Mouse (Mus musculus): ENCODE data around the gene Slc25a17. TPM values are rescaled to one million over a fixed set of nuclear protein-coding genes. Genes with fewer than 3 reads are reported as not detected.
A peak's percentile ranks its signal among the peaks of the same experiment; 100 is the strongest.

Slc25a17 gene
- total RNA-seq (2021) = 10 to 100 TPM; 15.7 to 18.0 TPM

DNA sequence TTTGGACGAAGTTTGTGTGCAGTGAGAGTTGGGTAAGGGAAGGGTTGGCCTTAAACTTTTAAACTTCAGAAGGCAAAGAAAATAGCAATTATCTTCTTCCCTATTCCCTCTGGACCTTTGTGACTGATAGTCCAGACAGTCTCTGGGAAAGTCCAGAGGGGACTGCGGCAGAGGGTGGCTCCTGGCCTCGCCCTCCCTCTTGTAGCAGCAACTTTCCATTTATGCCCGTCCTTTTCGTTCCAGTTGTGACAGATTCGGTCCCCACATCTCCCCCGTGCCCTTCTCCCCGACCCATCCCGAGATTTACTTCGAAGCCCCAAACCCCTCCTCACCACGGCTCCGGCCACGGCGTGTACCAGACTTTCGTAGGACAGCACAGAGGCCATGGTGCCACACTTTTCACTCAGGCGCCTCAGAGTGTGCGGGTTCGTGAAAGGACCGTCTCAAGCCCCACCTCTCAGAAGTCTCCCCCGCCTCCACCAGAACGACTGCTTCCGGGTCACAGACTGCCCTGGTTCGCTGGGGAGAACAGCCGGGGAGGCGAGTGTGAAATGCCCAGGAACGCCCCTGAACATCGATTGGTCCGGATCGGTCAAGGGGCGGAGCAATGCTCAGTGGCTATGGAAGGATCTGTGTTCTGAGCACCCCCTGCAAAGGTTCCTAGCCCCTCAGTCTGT is at the start of gene Slc25a17:
Gene Slc25a17, minus strand, starts transcription at position 468 of the 677 bp plus-strand sequence.
- peak; percentile 92 to 93 for DNase-seq
- intact Hi-C loops (cut with DNase I) = loop anchor here (2.0 kb wide), 1 partner anchor 38 kb away; no protein-coding TSS in a partner anchor

DNA sequence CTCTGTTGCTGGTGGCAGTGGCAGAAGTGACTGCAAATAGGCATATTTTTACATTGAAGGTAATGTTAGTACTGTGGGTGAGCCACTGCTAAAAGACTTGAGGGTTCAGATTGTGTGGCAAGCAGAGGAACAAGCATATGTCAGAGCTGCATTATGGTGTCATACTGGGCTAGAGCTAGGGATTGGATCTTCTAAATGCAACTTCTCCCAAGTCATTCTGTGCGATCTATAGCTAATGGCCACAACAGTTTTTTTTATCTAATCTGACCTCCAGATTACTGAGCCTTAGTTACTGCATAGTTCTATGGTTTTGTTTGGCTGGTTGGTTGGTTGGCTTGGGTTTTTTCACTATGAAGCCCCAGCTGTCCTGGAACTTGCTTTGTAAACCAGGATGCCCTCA is 47.6 kb upstream of the Slc25a17 start, which contains the start of gene Dnajb7:
Gene Dnajb7, minus strand, starts transcription at position 101 of the 400 bp plus-strand sequence.
- intact Hi-C loops (cut with DNase I) = no loop called here

DNA sequence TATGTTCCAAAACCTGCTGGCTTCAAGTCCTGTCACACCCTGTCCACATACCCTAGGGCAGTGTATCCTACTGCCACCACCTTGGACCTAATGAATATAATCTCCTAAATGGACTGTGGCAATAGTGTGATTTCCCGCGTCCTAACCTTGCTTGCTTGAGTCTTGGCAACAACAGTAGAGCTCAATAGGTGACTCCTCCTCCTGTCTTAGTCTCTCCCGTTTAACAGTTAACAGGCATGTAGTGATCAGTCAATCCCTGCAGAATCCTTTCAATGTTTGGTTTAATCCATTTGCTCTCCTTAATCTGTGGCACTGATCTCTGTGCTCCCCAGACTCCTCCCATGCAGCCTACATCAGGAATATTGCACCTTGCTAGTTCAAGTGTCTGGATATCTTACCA is 44.4 kb upstream of the Slc25a17 start:
- intact Hi-C loops (cut with DNase I) = no loop called here
- DNase-seq = no peak

More for the DNA sequence above, 47.6 kb upstream of the Slc25a17 start, which contains the start of gene Dnajb7:
- no peak for DNase-seq

DNA sequence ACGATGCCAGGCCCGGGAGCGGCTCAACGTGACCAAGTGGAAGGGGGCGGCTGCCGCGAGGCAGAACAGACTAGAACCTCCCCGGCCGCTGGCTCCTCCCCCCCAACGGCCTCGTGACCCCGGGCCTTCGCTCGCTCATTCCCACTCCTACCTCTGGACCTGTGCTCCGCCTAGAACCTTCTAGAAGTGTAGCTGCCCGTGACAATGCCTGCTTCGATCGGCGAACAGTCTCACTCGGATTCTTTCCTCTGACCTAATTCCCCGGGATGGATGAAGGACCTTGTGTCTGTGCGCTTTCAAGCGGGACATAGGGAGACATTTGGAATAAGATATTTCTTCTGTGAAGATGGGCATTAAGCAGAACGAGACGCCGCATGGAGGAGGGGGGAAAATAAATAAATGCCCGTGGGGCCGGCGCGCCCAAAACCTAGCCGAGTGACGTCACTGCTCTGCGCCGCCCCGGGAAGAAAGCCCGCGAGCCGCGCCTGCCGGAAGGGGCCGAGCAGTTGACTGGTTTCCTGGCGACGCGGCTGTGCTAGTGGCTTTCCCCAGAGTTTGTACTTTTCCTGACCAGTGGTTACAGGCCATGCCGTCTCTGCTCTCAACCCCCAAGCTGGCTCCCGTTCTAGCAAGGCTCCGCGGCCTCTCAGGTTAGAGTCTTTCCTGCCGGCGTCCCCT is 39.2 kb upstream of the Slc25a17 start, which contains the start of the genes St13 and Xpnpep3:
Gene St13, minus strand, starts transcription at position 440 of the 678 bp plus-strand sequence.
Gene Xpnpep3, plus strand, starts transcription at position 501 of the 678 bp plus-strand sequence.
- DNase-seq = peak; percentile 99 to 100
- intact Hi-C loops (cut with DNase I) = loop anchor here (2.0 kb wide), 3 partner anchors 39 to 185 kb away; partner anchors contain the start of genes Ep300, Rbx1 and Slc25a17

DNA sequence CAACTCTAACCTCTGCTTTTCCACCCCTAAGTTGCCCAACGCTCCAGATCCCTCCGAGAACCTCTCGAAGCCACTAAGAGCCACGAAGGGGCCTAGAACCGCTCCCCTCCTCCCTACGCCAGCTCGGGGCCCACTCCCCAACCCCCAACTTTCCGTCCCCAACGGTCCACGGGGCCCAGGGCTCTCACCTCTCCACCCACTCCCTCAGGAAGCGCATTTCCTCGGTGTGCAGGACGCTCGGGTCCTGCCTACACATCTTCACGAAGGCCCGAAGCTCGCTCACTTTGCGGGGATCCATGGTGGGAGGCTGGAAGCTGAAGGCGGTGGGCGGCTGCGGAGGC is 38.7 kb upstream of the Slc25a17 start:
- intact Hi-C loops (cut with DNase I) = loop anchor here (2.0 kb wide), 3 partner anchors 38 to 186 kb away; partner anchors contain the start of genes Ep300, Rbx1 and Slc25a17
- no peak for DNase-seq

DNA sequence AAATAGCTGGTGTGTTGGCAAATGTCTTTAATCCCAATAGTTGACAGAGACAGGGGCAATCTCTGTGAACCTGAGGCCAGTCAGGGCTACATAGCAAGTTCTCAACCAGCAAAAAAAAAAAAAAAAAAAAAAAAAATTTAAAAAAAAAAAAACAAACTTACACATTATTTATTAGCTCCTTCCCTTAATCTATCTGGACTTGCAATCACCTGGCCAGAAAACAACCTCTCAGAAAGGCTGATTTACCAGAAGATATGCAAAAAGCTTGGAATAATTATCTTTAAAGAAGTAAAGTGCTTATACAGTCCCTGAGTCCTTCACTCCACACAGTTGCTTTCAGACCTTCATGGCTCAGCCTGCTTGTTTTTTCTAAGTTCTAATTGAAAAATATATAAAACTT is 37.6 kb upstream of the Slc25a17 start:
- DNase-seq = no peak
- intact Hi-C loops (cut with DNase I) = loop anchor here (2.0 kb wide), 3 partner anchors 37 to 187 kb away; partner anchors contain the start of genes Ep300, Rbx1 and Slc25a17

DNA sequence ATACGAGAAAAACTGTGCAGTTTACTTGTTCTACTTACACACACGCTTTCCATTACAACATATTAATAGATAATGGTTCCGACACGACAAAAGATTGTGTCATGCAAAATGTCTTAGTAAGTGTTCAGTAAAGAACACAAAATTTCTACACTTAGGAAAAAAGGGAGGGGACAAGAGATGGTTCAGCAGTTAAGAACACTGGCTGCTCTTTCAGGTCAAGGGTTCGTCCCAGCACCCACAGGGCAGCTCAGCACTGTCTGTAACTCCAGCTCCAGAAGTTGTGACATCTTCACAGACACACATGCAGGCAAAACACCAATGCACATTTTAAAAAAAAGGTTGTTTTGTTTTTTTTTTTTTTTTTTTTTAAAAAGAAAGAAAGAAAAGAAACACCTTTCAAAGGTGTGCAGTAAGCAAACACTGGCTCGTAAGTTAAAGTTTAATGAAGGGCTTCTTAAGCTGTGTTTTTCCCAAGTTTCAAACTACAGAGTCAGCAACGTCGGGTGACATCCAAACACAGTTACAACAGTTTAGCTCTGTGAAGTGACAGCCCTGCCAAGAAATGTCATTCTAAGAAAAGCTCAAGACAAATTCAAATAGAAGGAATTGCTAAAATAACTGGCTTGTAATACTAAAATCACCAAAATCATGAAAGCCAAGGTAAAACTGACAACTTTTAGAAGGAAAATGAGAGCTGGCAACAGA is 33.8 kb upstream of the Slc25a17 start:
- no peak for DNase-seq
- intact Hi-C loops (cut with DNase I) = no loop called here

DNA sequence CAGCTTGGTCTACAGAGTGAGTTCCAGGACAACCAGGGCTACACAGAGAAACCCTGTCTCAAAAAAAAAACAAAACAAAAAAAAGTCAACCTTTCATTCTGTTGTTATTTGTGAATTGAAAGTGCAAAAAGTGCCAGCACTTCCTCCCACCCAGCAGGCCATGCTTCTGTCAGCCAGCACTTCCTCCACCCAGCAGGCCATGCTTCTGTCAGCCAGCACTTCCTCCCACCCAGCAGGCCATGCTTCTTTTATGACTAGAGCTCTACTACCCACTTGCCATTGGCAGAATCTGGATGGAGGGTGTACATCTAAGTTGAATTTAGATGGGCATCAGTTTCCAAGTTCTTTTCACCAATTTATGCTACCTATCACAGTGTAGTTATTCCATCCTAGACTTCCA is 32.4 kb upstream of the Slc25a17 start:
- intact Hi-C loops (cut with DNase I) = no loop called here
- peak; percentile 8 to 10 for DNase-seq

DNA sequence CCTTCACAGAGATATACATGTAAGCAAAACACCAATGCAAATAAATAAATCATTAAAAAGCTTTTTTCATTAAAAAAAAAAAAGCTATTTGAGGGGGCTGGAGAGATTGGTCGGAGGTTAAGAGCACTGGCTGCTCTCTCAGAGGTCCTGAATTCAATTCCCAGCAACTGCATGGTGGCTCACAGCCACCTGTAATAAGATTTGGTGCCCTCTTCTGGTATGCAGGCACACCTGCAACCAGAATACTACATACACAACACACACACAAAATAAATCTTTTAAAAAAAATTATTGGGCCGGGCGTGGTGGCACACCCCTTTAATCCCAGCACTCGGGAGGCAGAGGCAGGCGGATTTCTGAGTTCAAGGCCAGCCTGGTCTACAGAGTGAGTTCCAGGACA is 25.7 kb upstream of the Slc25a17 start:
- intact Hi-C loops (cut with DNase I) = no loop called here
- no peak for DNase-seq

DNA sequence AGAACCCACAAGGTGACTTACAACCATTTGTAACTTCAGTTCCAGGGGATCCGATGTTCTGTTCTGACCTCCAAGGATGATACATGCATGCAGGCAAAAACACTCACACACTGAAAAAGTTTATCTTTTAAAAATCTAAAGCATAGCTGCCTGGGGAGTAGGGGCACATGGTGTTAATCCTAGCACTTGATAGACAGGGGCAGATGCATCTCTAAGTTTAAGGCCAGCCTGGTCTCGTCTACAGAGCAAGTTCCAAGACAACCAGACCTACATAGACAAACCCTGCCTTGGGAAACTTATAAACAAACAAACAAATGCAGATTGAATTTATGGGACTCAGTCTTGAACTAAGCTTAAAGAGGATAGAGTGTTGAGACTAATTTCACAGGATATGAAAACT is 18.2 kb upstream of the Slc25a17 start:
- intact Hi-C loops (cut with DNase I) = no loop called here
- DNase-seq = no peak

DNA sequence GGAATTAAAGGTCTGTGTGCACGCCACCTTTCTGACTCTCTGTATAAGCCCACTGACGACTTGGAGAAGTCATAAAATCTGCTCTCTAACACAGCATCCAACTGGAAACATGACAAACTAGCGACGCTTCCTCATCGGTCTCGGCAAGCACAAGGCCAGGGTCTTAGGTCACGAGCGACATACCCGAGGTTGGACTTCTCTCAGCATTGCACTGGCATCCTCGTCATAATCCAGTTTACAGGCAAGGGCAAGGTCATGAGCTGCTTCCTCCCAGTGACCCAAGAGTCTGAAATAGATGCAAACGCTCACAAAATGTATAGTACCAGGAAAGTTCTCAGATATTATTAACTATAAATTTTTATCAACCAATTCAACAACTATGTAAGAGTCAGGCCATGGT is 14.0 kb upstream of the Slc25a17 start:
- DNase-seq = no peak
- intact Hi-C loops (cut with DNase I) = no loop called here

DNA sequence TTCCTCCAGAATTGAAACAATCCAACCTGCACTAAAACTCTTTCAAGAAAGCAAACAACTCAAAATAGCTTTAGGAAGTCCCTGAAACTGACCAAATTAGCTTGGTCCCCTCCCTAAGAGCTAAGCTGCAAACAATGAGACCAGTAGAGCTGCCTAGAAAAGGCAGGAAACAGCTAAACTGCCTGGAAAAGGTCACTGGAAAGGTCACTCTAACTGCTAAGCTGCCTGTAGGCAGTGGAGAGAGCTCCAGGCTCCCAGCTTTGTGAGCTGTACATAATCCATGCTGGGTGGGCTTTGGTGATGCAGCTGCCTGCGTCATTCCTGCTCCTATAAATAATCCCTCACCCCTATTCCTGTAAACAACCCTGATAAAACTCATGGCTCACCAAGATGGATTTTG is 9.7 kb upstream of the Slc25a17 start:
- intact Hi-C loops (cut with DNase I) = no loop called here
- no peak for DNase-seq

DNA sequence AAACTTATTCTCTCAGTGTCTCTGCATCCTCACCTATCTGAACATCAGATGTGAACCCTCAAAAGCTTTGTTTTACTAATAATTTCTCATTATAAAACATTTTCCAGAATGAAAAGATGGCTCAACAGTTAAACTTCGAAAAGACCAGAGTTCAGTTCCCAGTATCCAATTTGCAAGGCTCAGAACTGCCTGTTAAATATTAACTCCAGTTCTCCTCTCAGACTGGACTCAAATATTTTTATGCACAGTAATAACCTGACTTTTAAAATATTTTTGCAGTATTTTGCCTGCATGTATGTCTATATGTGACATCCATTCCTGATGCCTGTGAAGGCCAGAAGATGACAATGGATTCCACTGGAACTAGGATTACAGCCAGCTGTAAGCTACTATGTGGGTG is 8.0 kb upstream of the Slc25a17 start:
- intact Hi-C loops (cut with DNase I) = no loop called here
- no peak for DNase-seq

DNA sequence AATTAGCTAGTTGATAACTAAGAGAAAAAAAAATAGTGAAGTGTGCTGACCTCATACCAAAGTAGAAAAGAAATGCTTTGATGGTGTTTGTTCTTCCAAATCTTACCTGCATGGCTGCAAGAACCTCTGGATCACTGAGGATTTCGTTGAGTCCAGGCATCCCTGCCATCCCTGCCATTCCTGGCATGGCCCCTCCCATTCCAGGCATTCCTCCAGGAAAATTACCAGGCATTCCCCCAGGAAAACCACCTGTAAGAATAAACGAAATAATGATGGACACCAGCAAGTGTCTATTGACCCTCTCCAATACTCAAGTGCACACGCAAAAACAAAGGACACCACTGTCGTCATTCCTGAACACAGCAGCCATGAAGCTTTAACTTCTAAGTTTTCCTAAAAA is 5.6 kb upstream of the Slc25a17 start:
- no peak for DNase-seq
- intact Hi-C loops (cut with DNase I) = no loop called here

DNA sequence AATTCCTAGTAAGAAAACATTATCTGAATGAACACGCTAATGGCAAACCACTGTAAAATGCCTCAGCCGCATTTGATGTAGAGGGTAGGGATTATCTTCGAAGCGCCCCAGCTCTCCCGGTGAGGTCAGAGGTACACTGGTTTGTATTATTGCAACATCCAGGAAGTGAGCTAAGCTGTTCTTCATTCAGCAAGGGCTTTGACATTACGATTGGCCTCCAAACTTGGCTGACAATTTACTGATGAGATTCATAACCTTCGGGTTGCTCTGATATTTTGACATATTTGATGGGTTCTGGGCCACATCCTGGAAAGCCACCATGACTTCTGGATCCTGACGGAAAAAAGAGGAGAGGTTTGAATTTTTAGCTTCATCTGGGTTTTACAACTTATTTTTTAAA is 4.6 kb upstream of the Slc25a17 start:
- intact Hi-C loops (cut with DNase I) = no loop called here
- DNase-seq = no peak

DNA sequence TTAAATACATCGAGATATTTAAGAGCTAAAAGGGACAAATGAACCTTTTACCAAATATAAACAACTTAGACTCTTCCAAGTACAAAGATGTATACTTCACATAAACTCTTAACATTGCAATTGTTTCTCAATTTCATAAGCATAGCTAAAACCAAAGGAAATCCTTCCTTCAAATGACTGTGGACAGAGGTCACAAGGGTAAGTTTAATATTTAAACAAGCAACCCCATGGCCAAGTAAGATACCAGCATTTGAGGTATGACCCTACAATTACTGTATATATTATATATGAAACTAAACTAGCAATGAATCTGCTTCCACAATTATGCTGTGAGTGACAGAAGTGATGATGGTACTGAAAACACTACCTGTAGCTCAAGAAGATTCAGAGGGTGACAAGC is 3.7 kb upstream of the Slc25a17 start:
- intact Hi-C loops (cut with DNase I) = no loop called here
- no peak for DNase-seq

DNA sequence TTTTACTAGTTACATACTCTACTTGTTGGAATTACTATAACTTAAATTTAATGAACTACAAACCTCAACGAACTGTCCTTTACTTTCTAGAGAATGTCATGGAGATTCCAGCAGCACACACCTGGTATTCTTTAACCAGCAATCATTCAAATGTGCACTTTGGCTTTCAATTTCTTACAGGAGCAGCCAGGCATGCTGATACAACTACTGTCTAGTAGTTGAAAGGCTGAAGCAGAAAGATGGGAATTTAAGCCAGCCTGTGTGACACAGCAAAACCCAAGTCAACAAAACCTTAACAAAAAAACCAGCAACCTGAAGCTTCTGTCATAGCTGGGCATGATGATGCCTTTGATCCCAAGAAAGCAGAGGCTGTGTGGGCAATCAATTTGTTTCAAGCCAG is 1.9 kb upstream of the Slc25a17 start:
- no peak for DNase-seq
- intact Hi-C loops (cut with DNase I) = no loop called here

DNA sequence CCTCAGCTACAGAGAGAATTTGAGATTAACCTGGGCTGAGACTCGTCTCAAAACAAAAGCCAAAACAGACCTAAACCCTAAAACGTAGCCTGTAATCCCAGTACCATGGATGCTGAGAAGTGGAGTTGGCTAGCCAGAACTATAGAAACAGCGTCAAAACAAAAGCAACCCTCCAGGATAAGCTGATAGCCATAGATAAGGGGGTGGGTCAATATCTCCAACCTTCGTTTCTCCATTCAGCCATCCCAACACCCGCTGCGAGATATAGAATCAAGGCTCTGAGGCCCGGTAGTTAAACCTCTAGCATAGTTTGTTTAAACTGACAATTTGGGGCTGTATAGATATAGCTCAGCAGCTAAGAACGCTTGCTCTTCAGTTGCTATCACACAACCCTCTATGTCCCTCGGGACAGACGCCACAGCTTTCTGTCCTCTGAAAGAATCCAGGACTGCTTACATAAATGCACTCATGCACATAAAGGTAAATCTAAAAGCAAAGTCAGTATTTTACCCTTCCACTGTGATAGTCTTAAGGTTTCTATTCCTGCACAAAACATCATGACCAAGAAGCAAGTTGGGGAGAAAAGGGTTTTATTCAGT is 904 bp upstream of the Slc25a17 start:
- intact Hi-C loops (cut with DNase I) = loop anchor here (2.0 kb wide), 1 partner anchor 37 kb away; no protein-coding TSS in a partner anchor
- peak in 1 of 2 experiments; percentile 5 for DNase-seq

DNA sequence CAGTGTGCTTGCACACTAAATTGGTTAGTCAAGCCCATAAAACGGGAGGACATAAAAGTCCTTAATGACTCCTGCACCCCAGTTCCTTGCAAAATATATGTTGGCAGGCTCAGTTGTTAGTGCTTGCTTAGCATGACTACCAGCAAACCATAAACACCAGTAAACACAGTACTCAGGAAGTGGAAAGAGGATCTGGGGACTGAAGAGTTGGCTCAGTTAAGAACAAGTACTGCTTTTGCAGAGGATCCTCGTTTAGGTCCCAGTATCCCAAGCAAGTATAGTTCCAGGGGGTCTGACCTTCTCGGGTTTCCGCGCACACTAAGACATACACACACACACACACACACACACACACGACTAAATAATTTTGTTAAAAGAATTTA is 401 bp upstream of the Slc25a17 start:
- intact Hi-C loops (cut with DNase I) = loop anchor here (2.0 kb wide), 1 partner anchor 38 kb away; no protein-coding TSS in a partner anchor
- no peak for DNase-seq

DNA sequence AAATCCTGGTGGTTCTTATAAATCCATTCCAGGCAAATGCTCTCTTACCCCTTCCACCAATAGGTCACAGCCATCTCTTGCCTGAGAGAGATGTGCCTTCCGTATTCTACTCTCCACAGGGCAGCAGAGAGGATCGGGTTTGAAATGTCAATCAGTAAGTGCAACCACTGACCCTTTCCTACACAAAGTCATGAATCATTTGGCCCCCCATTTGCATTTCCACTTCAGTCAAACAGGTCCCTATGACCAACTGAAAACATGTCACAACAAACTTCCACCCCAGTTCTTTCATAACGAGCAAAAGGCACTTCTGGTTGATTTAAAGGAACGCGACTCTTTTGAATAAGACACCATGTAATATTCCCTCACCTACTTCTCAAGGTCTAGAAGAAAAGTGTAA is 1.2 kb downstream of the Slc25a17 start:
- no peak for DNase-seq
- intact Hi-C loops (cut with DNase I) = no loop called here

DNA sequence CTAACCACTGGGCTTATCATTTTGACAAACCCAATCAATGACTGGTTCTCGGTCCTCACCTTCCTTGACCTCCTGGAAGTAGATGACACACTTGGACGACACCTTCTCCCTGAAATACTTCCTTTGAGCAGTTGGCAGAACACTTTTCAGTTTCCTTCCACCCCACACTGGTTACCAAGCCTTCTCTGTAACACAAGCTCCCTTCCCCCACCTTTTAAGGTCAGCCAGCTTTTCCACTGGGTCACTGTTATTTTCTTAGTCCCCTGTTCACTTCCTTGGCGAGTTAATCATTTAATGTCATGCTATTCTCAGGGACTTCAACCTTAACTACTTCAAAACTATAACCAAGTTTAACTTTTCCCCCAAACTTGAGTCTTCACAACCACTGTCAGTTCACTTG is 1.7 kb downstream of the Slc25a17 start:
- no peak for DNase-seq
- intact Hi-C loops (cut with DNase I) = no loop called here
